Mouse (Mus musculus): ENCODE measurements around the gene BC107364. TPM values are rescaled to one million over a fixed set of nuclear protein-coding genes. Genes with fewer than 3 reads are reported as not detected.
"Not testable (repeated sequence)": the region's sequence is repeated elsewhere in the genome, so short reads cannot be mapped to it uniquely, and the experiment has no call there.

Gene BC107364
- polyA plus RNA-seq, 1 experiment from 2014 or later = not detected

DNA sequence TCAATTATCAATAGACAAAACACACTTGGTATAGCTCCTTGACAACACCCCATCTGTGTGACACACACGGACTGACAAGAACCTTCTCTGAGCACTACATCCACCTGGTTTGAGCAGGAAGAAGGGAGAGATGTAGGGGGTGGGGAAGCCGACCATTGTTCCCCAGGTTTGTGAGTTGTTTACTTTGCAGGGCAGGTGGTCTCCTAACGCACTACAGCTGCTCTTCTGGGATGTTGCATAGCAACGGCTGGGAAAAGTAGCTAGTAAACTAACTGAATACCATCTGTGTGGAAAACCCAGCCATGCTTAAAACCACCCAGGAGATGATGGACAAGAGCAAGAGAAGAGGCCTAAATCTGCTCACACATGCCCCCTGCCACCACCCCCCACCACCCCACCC is 27.7 kb downstream of the BC107364 start:
- WGBS (ENCODE audit: insufficient replicate concordance) = 36% methylated on average over 4 of the region's 4 CpGs
- not testable (repeated sequence) for H3K27me3 ChIP-seq (ENCODE audit: control insufficient read depth, insufficient read depth, low read depth, low read length)

DNA sequence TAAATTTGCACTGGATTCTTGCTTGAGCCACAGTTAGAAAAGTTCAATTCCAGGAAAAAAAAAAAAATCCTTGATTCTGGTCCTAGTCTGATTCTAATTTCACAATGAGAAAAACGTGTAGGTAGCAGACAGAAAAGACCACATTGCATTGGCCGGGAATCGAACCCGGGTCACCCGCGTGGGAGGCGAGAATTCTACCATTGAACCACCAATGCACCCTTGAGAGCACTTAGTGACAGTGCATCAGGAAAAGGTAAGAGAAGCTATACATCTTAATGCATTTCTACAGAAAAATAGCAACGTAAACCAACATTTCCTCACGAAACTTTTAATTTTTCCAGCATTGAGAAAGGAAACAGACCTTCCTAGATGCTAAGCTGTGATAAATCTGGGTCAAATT is 28.2 kb downstream of the BC107364 start:
- Histone ChIP-seq H3K4me3 (ENCODE audit: low read depth, low read length) (no peak overlapping the region), H3K4me2 (ENCODE audit: low read depth, low read length) (no peak overlapping the region), H3K27ac (ENCODE audit: low read length) (no peak overlapping the region), H3K9ac (ENCODE audit: low read depth, low read length) (no peak overlapping the region), H3K9me3 (replicated peaks; ENCODE audit: control insufficient read depth, low read length) (no peaks in the 10 kb centered on the region), H3K36me3 (ENCODE audit: control insufficient read depth, insufficient read depth) (no peaks in the 10 kb centered on the region), H3K4me1 (ENCODE audit: control insufficient read depth, low read depth, low read length) (peaks cover 17% of the 10 kb centered on the region), H3K27me3 (ENCODE audit: control insufficient read depth, insufficient read depth, low read depth, low read length) (peaks cover 7% of the 10 kb centered on the region)
- no peak for ATAC-seq (ENCODE audit: low read depth)
- 8% methylated on average over 9 of the region's 9 CpGs for WGBS (ENCODE audit: insufficient replicate concordance)

More for the DNA sequence above, 27.7 kb downstream of the BC107364 start:
- not testable (repeated sequence) for H3K9me3 ChIP-seq (replicated peaks; ENCODE audit: control insufficient read depth, low read length); H3K4me3 ChIP-seq (ENCODE audit: low read depth, low read length); H3K36me3 ChIP-seq (ENCODE audit: control insufficient read depth, insufficient read depth); ATAC-seq (ENCODE audit: low read depth); H3K9ac ChIP-seq (ENCODE audit: low read depth, low read length); H3K4me2 ChIP-seq (ENCODE audit: low read depth, low read length); H3K27ac ChIP-seq (ENCODE audit: low read length)
- peaks cover 21% of the 10 kb centered on the region for H3K4me1 ChIP-seq (ENCODE audit: control insufficient read depth, low read depth, low read length)

GRCm38 (mm10) chr3:96420796-96421195 is 31.3 kb downstream of the BC107364 start:
- H3K27me3 ChIP-seq (ENCODE audit: control insufficient read depth, insufficient read depth, low read depth, low read length) = peaks cover 7% of the 10 kb centered on the region
- no peak overlapping the region for H3K9ac ChIP-seq (ENCODE audit: low read depth, low read length)
- H3K4me3 ChIP-seq (ENCODE audit: low read depth, low read length) = no peak overlapping the region
- no peaks in the 10 kb centered on the region for H3K36me3 ChIP-seq (ENCODE audit: control insufficient read depth, insufficient read depth)
- no peak for ATAC-seq (ENCODE audit: low read depth)
- H3K4me2 ChIP-seq (ENCODE audit: low read depth, low read length) = no peak overlapping the region
- WGBS (ENCODE audit: insufficient replicate concordance) = 38% methylated on average over 3 of the region's 3 CpGs
- no peak overlapping the region for H3K27ac ChIP-seq (ENCODE audit: low read length)
- H3K9me3 ChIP-seq (replicated peaks; ENCODE audit: control insufficient read depth, low read length) = no peaks in the 10 kb centered on the region
- H3K4me1 ChIP-seq (ENCODE audit: control insufficient read depth, low read depth, low read length) = no peaks in the 10 kb centered on the region

GRCm38 (mm10) chr3:96418902-96419301 is 33.2 kb downstream of the BC107364 start:
- ATAC-seq (ENCODE audit: low read depth); H3K27ac ChIP-seq (ENCODE audit: low read length); H3K4me2 ChIP-seq (ENCODE audit: low read depth, low read length); H3K9me3 ChIP-seq (replicated peaks; ENCODE audit: control insufficient read depth, low read length); H3K4me3 ChIP-seq (ENCODE audit: low read depth, low read length); H3K27me3 ChIP-seq (ENCODE audit: control insufficient read depth, insufficient read depth, low read depth, low read length); H3K36me3 ChIP-seq (ENCODE audit: control insufficient read depth, insufficient read depth); H3K9ac ChIP-seq (ENCODE audit: low read depth, low read length): not testable (repeated sequence)
- H3K4me1 ChIP-seq (ENCODE audit: control insufficient read depth, low read depth, low read length) = peaks cover 13% of the 10 kb centered on the region
- 61% methylated on average over 5 of the region's 5 CpGs for WGBS (ENCODE audit: insufficient replicate concordance)

GRCm38 (mm10) chr3:96417850-96418815 is 34.0 kb downstream of the BC107364 start:
- Histone ChIP-seq H3K4me1 (ENCODE audit: control insufficient read depth, low read depth, low read length) (peaks cover 18% of the 10 kb centered on the region), H3K27me3 (ENCODE audit: control insufficient read depth, insufficient read depth, low read depth, low read length) (peaks cover 7% of the 10 kb centered on the region), H3K36me3 (ENCODE audit: control insufficient read depth, insufficient read depth) (no peaks in the 10 kb centered on the region), H3K27ac (ENCODE audit: low read length) (no peak overlapping the region), H3K4me3 (ENCODE audit: low read depth, low read length) (no peak overlapping the region), H3K9me3 (replicated peaks; ENCODE audit: control insufficient read depth, low read length) (no peaks in the 10 kb centered on the region), H3K9ac (ENCODE audit: low read depth, low read length) (no peak overlapping the region), H3K4me2 (ENCODE audit: low read depth, low read length) (no peak overlapping the region)
- no peak for ATAC-seq (ENCODE audit: low read depth)
- WGBS (ENCODE audit: insufficient replicate concordance) = 74% methylated on average over 7 of the region's 7 CpGs

DNA sequence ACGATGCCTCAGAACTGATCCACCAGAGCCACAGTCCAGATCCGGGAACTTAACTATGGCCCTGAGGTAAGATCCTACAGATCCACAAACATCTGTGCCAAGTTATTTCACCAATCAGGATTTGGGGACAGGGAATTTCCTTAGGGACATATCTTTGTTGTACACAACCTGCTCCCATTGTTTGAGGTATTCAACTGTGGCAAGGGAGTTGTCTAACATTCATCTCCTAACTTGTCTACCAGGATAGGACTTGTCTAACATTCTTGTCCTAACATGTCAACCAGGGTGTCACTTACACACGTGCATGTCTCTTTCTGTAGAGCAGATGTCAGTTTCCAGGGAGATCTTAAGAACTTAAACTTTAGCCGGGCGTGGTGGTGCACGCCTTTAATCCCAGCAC is 35.5 kb downstream of the BC107364 start:
- Histone ChIP-seq H3K27me3 (ENCODE audit: control insufficient read depth, insufficient read depth, low read depth, low read length) (no peaks in the 10 kb centered on the region), H3K4me1 (ENCODE audit: control insufficient read depth, low read depth, low read length) (peaks cover 18% of the 10 kb centered on the region), H3K36me3 (ENCODE audit: control insufficient read depth, insufficient read depth) (no peaks in the 10 kb centered on the region), H3K27ac (ENCODE audit: low read length) (no peak overlapping the region), H3K4me3 (ENCODE audit: low read depth, low read length) (no peak overlapping the region), H3K9me3 (replicated peaks; ENCODE audit: control insufficient read depth, low read length) (no peaks in the 10 kb centered on the region), H3K4me2 (ENCODE audit: low read depth, low read length) (no peak overlapping the region), H3K9ac (ENCODE audit: low read depth, low read length) (no peak overlapping the region)
- no peak for ATAC-seq (ENCODE audit: low read depth)
- WGBS (ENCODE audit: insufficient replicate concordance) = 68% methylated on average over 6 of the region's 6 CpGs

GRCm38 (mm10) chr3:96416056-96416455 is 36.0 kb downstream of the BC107364 start:
- H3K36me3 ChIP-seq (ENCODE audit: control insufficient read depth, insufficient read depth) = no peaks in the 10 kb centered on the region
- peaks cover 18% of the 10 kb centered on the region for H3K4me1 ChIP-seq (ENCODE audit: control insufficient read depth, low read depth, low read length)
- H3K4me3 ChIP-seq (ENCODE audit: low read depth, low read length) = no peak overlapping the region
- H3K9me3 ChIP-seq (replicated peaks; ENCODE audit: control insufficient read depth, low read length) = no peaks in the 10 kb centered on the region
- no peak overlapping the region for H3K4me2 ChIP-seq (ENCODE audit: low read depth, low read length)
- peaks cover 1% of the 10 kb centered on the region; the same call in 1 of the 2 replicates for H3K27me3 ChIP-seq (ENCODE audit: control insufficient read depth, insufficient read depth, low read depth, low read length)
- 36% methylated on average over 2 of the region's 2 CpGs for WGBS (ENCODE audit: insufficient replicate concordance)
- no peak overlapping the region for H3K9ac ChIP-seq (ENCODE audit: low read depth, low read length)
- H3K27ac ChIP-seq (ENCODE audit: low read length) = no peak overlapping the region
- ATAC-seq (ENCODE audit: low read depth) = no peak

DNA sequence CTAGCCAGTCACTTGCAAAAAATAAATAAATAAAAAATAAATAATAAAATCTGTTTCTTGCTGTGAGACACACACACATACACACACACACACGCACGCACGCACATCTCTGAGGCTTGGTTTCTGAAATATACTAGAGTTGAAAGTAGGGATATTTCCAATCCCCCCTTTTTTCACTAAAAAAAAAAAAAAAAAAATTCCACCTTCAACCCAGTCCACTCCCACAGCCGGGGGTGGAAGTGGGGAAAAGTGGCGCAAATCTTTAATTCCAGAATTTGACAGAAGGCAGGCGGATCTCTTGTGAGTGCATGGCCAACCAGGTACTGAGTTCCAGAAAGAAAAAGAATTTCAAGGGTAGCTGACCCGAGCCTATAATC is 37.2 kb downstream of the BC107364 start:
- Histone ChIP-seq H3K4me2 (ENCODE audit: low read depth, low read length) (peak overlapping the region; percentile 81), H3K4me3 (ENCODE audit: low read depth, low read length) (peak overlapping the region; percentile 74), H3K4me1 (ENCODE audit: control insufficient read depth, low read depth, low read length) (peaks cover 18% of the 10 kb centered on the region), H3K36me3 (ENCODE audit: control insufficient read depth, insufficient read depth) (no peaks in the 10 kb centered on the region), H3K9me3 (replicated peaks; ENCODE audit: control insufficient read depth, low read length) (no peaks in the 10 kb centered on the region), H3K27me3 (ENCODE audit: control insufficient read depth, insufficient read depth, low read depth, low read length) (peaks cover 11% of the 10 kb centered on the region; the same call in 1 of the 2 replicates), H3K27ac (ENCODE audit: low read length) (no peak overlapping the region), H3K9ac (ENCODE audit: low read depth, low read length) (peak overlapping the region; percentile 77)
- no peak for ATAC-seq (ENCODE audit: low read depth)
- WGBS (ENCODE audit: insufficient replicate concordance) = 27% methylated on average over 7 of the region's 7 CpGs

Measured in liver, embryonic 16.5 days (tissue).